Mouse (Mus musculus): ENCODE measurements at regions not wholly inside any gene's neighbourhood (a gene's known extent, or its start where the extent isn't known, plus 50 kb on each side); places are given as distances from the start of the nearest gene placed in this dataset.

- TF ChIP-seq CTCF (IDR thresholded peaks at IDR 0.05; ENCODE audit: low read depth, low read length) (no peak), POLR2A (IDR thresholded peaks at IDR 0.05; ENCODE audit: borderline replicate concordance, low read depth, low read length) (no peak)
- Histone ChIP-seq H3K4me1 (ENCODE audit: control insufficient read depth, insufficient read depth, low read length) (peaks cover 32% of the 10 kb centered on the region), H3K27ac (ENCODE audit: insufficient read depth, low read depth, low read length) (no peak overlapping the region), H3K4me3 (ENCODE audit: insufficient read depth, low read length) (no peak overlapping the region)
These were observed 62.9 kb downstream of the Arrdc3 start for GRCm38 (mm10) chr13:80946034-80946433.

- TF ChIP-seq CTCF (IDR thresholded peaks at IDR 0.05; ENCODE audit: low read depth, low read length), result no peak
- TF ChIP-seq POLR2A (IDR thresholded peaks at IDR 0.05; ENCODE audit: borderline replicate concordance, low read depth, low read length), result no peak
- Histone ChIP-seq H3K4me3 (ENCODE audit: insufficient read depth, low read length) (no peak overlapping the region), H3K27ac (ENCODE audit: insufficient read depth, low read depth, low read length) (no peak overlapping the region), H3K4me1 (ENCODE audit: control insufficient read depth, insufficient read depth, low read length) (peaks cover 36% of the 10 kb centered on the region)
These were observed 64.5 kb downstream of the Arrdc3 start for GRCm38 (mm10) chr13:80947705-80948104.

GRCm38 (mm10) chr13:80949133-80949697 lies 66.0 kb downstream of the Arrdc3 start:
- TF ChIP-seq POLR2A (IDR thresholded peaks at IDR 0.05; ENCODE audit: borderline replicate concordance, low read depth, low read length), result no peak
- TF ChIP-seq CTCF (IDR thresholded peaks at IDR 0.05; ENCODE audit: low read depth, low read length), result no peak
- peak overlapping the region; percentile 72 for H3K27ac ChIP-seq (ENCODE audit: insufficient read depth, low read depth, low read length)
- peaks cover 40% of the 10 kb centered on the region for H3K4me1 ChIP-seq (ENCODE audit: control insufficient read depth, insufficient read depth, low read length)
- no peak overlapping the region for H3K4me3 ChIP-seq (ENCODE audit: insufficient read depth, low read length)

GRCm38 (mm10) chr13:80950239-80950638 lies 67.1 kb downstream of the Arrdc3 start:
- TF ChIP-seq POLR2A (IDR thresholded peaks at IDR 0.05; ENCODE audit: borderline replicate concordance, low read depth, low read length), result no peak
- no peak for TF ChIP-seq CTCF (IDR thresholded peaks at IDR 0.05; ENCODE audit: low read depth, low read length)
- no peak overlapping the region for H3K4me3 ChIP-seq (ENCODE audit: insufficient read depth, low read length)
- no peak overlapping the region for H3K27ac ChIP-seq (ENCODE audit: insufficient read depth, low read depth, low read length)
- peaks cover 41% of the 10 kb centered on the region for H3K4me1 ChIP-seq (ENCODE audit: control insufficient read depth, insufficient read depth, low read length)

GRCm38 (mm10) chr13:80950803-80951202 lies 67.6 kb downstream of the Arrdc3 start:
- Histone ChIP-seq H3K4me1 (ENCODE audit: control insufficient read depth, insufficient read depth, low read length) (peaks cover 44% of the 10 kb centered on the region), H3K4me3 (ENCODE audit: insufficient read depth, low read length) (no peak overlapping the region), H3K27ac (ENCODE audit: insufficient read depth, low read depth, low read length) (no peak overlapping the region)
- TF ChIP-seq CTCF (IDR thresholded peaks at IDR 0.05; ENCODE audit: low read depth, low read length) (no peak), POLR2A (IDR thresholded peaks at IDR 0.05; ENCODE audit: borderline replicate concordance, low read depth, low read length) (no peak)

GRCm38 (mm10) chr13:80951327-80951726 lies 68.1 kb downstream of the Arrdc3 start:
- Histone ChIP-seq H3K4me1 (ENCODE audit: control insufficient read depth, insufficient read depth, low read length) (peaks cover 44% of the 10 kb centered on the region), H3K4me3 (ENCODE audit: insufficient read depth, low read length) (no peak overlapping the region), H3K27ac (ENCODE audit: insufficient read depth, low read depth, low read length) (no peak overlapping the region)
- no peak for TF ChIP-seq POLR2A (IDR thresholded peaks at IDR 0.05; ENCODE audit: borderline replicate concordance, low read depth, low read length)
- TF ChIP-seq CTCF (IDR thresholded peaks at IDR 0.05; ENCODE audit: low read depth, low read length), result no peak

- Histone ChIP-seq H3K27ac (ENCODE audit: insufficient read depth, low read depth, low read length) (no peak overlapping the region), H3K4me1 (ENCODE audit: control insufficient read depth, insufficient read depth, low read length) (peaks cover 41% of the 10 kb centered on the region)
- TF ChIP-seq POLR2A (IDR thresholded peaks at IDR 0.05; ENCODE audit: borderline replicate concordance, low read depth, low read length), result no peak
- TF ChIP-seq CTCF (IDR thresholded peaks at IDR 0.05; ENCODE audit: low read depth, low read length), result no peak
These were observed 69.7 kb downstream of the Arrdc3 start for GRCm38 (mm10) chr13:80952851-80953250.

GRCm38 (mm10) chr13:80954059-80954645 lies 71.0 kb downstream of the Arrdc3 start:
- H3K27ac ChIP-seq (ENCODE audit: insufficient read depth, low read depth, low read length), result no peak overlapping the region
- TF ChIP-seq POLR2A (IDR thresholded peaks at IDR 0.05; ENCODE audit: borderline replicate concordance, low read depth, low read length) (no peak), CTCF (IDR thresholded peaks at IDR 0.05; ENCODE audit: low read depth, low read length) (no peak)
- H3K4me3 ChIP-seq (ENCODE audit: insufficient read depth, low read length), result no peak overlapping the region
- peaks cover 37% of the 10 kb centered on the region for H3K4me1 ChIP-seq (ENCODE audit: control insufficient read depth, insufficient read depth, low read length)

More at GRCm38 (mm10) chr13:80952851-80953250, 69.7 kb downstream of the Arrdc3 start:
- no peak overlapping the region for H3K4me3 ChIP-seq (ENCODE audit: insufficient read depth, low read length)

GRCm38 (mm10) chr13:80956966-80957365 lies 73.8 kb downstream of the Arrdc3 start:
- no peak overlapping the region for H3K27ac ChIP-seq (ENCODE audit: insufficient read depth, low read depth, low read length)
- peaks cover 13% of the 10 kb centered on the region for H3K4me1 ChIP-seq (ENCODE audit: control insufficient read depth, insufficient read depth, low read length)
- no peak overlapping the region for H3K4me3 ChIP-seq (ENCODE audit: insufficient read depth, low read length)
- TF ChIP-seq POLR2A (IDR thresholded peaks at IDR 0.05; ENCODE audit: borderline replicate concordance, low read depth, low read length) (no peak), CTCF (IDR thresholded peaks at IDR 0.05; ENCODE audit: low read depth, low read length) (no peak)

- TF ChIP-seq CTCF (IDR thresholded peaks at IDR 0.05; ENCODE audit: low read depth, low read length) (no peak), POLR2A (IDR thresholded peaks at IDR 0.05; ENCODE audit: borderline replicate concordance, low read depth, low read length) (no peak)
- Histone ChIP-seq H3K4me3 (ENCODE audit: insufficient read depth, low read length) (no peak overlapping the region), H3K4me1 (ENCODE audit: control insufficient read depth, insufficient read depth, low read length) (peaks cover 13% of the 10 kb centered on the region), H3K27ac (ENCODE audit: insufficient read depth, low read depth, low read length) (no peak overlapping the region)
These were observed 74.4 kb downstream of the Arrdc3 start for GRCm38 (mm10) chr13:80957419-80958139.
